Mouse (Mus musculus) G1E (cell line): ENCODE measurements around the gene Afdn.

ENCODE experiments used
- CTCF ChIP-seq: IDR thresholded peaks from 2 replicates; pipeline ENCODE4 v1.5.1; 2012; ENCODE audit warnings: low read depth, low read length, inconsistent platforms, mixed read lengths
- POLR2AphosphoS5 ChIP-seq: IDR thresholded peaks from 2 replicates; pipeline ENCODE4 v1.6.1; 2012; ENCODE audit warnings: low read depth, low read length, inconsistent platforms; ENCODE audit not compliant: insufficient replicate concordance

GRCm38 (mm10) chr17:13737336-13737735, 23.0 kb upstream of the Afdn start:
- TF ChIP-seq CTCF (no peak), POLR2AphosphoS5 (no peak)
